Mouse (Mus musculus): ENCODE measurements around the gene Serp2. TPM values are rescaled to one million over a fixed set of nuclear protein-coding genes. Genes with fewer than 3 reads are reported as not detected.

Gene Serp2
- polyA plus RNA-seq (2012; rRNA removed; ENCODE audit: low replicate concordance): 1.3 and 10.1 TPM in 2 replicates

DNA sequence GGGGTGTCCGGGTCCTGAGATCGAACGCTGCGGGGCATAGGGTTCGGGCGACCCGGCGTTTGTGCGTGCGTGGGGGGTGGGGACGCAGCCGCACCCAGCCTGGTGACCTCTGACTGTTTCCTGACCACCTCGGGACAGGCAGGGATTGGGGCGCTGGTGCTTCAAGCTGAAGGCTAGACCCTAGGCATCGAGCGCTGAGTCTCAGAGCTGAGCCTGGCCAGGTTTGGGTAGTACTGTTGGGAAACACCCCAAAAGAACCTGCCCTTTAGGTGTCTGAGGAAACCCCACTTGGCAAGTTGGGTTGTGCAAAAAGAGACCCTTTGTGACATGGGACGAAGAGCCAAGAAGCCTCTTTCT, at the start of gene Serp2:
Serp2 (minus strand) TSS at position 38 of the 357 bp plus-strand sequence.

Other genes with a start within 250 kb of the Serp2 start
- 163 and 299 TPM in 2 replicates for gene Tsc22d1, start 141.9 kb downstream of the Serp2 start, polyA plus RNA-seq (2012; rRNA removed; ENCODE audit: low replicate concordance)